Mouse (Mus musculus) C2C12 (cell line): ENCODE measurements around the gene Slc30a2.

Source experiments
- CEBPB ChIP-seq: IDR thresholded peaks from one replicate; pipeline ENCODE4 v1.6.1; 2011; ENCODE audit warnings: low read depth, mild to moderate bottlenecking, control low read depth, moderate library complexity
- CTCF ChIP-seq: IDR thresholded peaks from one replicate; pipeline ENCODE4 v1.5.1; 2011; ENCODE audit not compliant: control insufficient read depth, insufficient read depth, insufficient read length
- MAX ChIP-seq: IDR thresholded peaks from one replicate; pipeline ENCODE4 v1.6.1; 2011; ENCODE audit warnings: mild to moderate bottlenecking, control low read depth
- MYOG ChIP-seq: IDR thresholded peaks from one replicate; pipeline ENCODE4 v1.6.1; 2011; ENCODE audit not compliant: control insufficient read depth, insufficient read length; ENCODE audit errors: extremely low read depth
- USF1 ChIP-seq: IDR thresholded peaks from one replicate; pipeline ENCODE4 v1.6.1; 2011; ENCODE audit warnings: low read depth, mild to moderate bottlenecking, control low read depth, moderate library complexity

- TF ChIP-seq CTCF: no peak
- no peak for TF ChIP-seq MAX
- TF ChIP-seq USF1: no peak
- no peak for TF ChIP-seq MYOG
- no peak for TF ChIP-seq CEBPB
Observed at GRCm38 (mm10) chr4:134315470-134315869, 27.5 kb upstream of the Slc30a2 start.
